Mouse (Mus musculus): ENCODE measurements around the gene Bloc1s5.
"Not testable (repeated sequence)": the region's sequence is repeated elsewhere in the genome, so short reads cannot be mapped to it uniquely, and the experiment has no call there.

Gene Bloc1s5

DNA sequence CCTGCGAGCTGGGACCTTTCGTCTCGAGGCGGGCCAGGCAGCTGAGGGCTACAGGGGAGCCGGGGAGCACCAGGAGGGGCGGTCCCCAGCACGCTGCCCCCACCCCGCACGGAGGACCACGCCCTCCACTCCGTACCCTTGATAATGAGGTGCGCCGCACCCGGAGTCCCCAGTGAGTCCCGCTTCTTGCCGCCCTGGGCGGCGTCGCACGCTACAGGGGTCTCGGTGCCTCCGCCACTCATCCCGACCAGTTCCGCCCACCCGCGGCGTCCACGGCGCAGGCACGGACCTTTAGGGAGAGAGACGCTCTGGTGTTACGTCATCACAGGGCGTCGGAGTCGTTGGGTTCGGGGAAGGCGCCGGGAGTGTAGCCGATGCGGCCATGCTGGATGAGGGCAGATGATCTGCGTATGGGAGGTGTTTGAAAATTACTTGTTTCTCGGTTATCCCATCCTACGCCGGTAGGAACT, at the start of gene Bloc1s5:
TSS of gene Bloc1s5 (minus strand) at position 310 of the 470 bp plus-strand sequence.
- DNase-seq = peak; percentile 96

- no peak for DNase-seq
Observed at GRCm38 (mm10) chr13:38672336-38672735, 37.4 kb upstream of the Bloc1s5 start.

GRCm38 (mm10) chr13:38671451-38671850, 36.5 kb upstream of the Bloc1s5 start:
- not testable (repeated sequence) for DNase-seq

GRCm38 (mm10) chr13:38670051-38670450, 35.1 kb upstream of the Bloc1s5 start:
- no peak for DNase-seq

GRCm38 (mm10) chr13:38668514-38668913, 33.6 kb upstream of the Bloc1s5 start:
- peak; percentile 61 for DNase-seq

- DNase-seq = no peak
Observed at GRCm38 (mm10) chr13:38664753-38665152, 29.8 kb upstream of the Bloc1s5 start.

- no peak for DNase-seq
Observed at GRCm38 (mm10) chr13:38659524-38660136, 24.7 kb upstream of the Bloc1s5 start.

GRCm38 (mm10) chr13:38658528-38659280, 23.8 kb upstream of the Bloc1s5 start, which contains the start of gene Eef1e1:
Eef1e1 (minus strand) TSS chr13:38659058.
- DNase-seq = peak; percentile 94

DNA sequence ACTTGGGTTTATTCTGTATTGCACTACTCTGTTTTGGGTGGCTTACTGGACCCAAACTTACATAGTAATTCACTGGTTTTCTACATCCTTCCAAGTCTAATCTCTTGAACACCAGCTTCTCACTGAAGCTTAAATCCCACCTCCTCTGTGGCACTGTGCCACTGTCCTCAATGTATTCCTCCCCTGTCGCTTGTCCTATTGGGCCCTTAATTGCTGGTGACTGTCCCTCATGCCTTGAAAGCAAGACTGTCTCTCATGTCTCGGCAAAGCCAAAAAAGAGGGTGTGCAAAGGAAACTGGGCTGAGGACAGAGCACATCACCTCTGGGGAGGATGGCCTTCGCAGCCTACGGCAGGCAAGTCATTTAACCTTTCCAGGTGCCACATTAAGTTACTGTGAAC, 23.0 kb upstream of the Bloc1s5 start:
- DNase-seq = no peak

- DNase-seq = no peak
Observed at GRCm38 (mm10) chr13:38650292-38650691, 15.4 kb upstream of the Bloc1s5 start.

- DNase-seq = no peak
Observed at GRCm38 (mm10) chr13:38649069-38649468, 14.2 kb upstream of the Bloc1s5 start.

DNA sequence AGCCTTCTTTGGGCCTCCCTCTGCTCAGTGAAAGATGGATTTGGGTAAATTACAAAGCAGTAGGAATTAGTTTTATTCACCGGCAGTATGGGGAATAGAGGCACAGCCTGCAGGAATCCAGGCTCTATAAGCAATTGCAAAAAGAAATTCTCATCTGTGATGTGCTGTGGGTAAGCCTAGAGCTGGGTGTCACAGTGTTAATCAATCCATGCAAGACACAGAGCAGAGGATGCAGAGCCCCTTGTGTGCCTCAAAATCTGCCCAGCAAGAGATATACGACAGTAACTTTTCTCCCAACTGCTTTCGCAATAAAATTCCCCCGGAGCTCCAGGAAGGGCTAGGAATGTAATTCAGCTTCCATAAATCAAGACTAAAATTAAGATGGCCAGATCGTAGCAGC, 6.5 kb upstream of the Bloc1s5 start:
- DNase-seq = no peak

GRCm38 (mm10) chr13:38640961-38641360, 6.1 kb upstream of the Bloc1s5 start:
- DNase-seq = no peak

- no peak for DNase-seq
Observed at GRCm38 (mm10) chr13:38638694-38639093, 3.8 kb upstream of the Bloc1s5 start.

GRCm38 (mm10) chr13:38634256-38634799, 581 bp downstream of the Bloc1s5 start:
- no peak for DNase-seq

- no peak for DNase-seq
Observed at GRCm38 (mm10) chr13:38633287-38634000, 1.5 kb downstream of the Bloc1s5 start.

DNA sequence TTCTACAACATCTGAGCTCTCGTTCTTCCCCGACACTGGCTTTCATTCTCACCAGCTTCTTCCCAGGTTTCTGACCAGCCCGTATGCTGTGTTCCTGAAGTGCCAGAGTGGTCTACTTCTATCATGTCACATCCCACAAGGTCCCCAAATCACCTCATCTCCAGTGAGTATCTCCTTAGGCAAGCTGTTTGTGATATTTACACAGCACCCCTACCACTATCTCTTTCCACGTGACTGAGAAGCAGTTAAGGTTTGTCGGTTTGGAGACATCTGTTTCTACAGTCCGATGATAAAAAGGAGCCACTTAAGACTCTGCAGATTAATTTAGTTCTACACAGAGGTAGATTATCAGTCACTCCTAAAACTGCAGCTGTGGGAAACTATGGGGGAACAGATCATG, 2.4 kb downstream of the Bloc1s5 start:
- no peak for DNase-seq

DNA sequence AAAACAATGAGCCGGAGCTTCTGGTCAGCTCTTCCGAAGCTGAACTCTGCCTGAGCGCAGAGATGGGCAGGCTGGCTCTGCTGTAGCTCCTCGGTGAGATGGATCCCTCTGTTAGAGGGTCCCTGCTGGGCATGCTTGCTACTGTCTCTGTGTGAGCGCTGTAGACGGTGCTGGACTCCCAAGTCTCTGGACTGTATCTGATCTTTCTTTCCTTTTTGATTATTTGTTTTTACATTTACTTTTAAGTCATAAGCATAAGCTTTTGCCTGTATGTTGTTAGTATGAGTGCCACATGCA, 8.7 kb downstream of the Bloc1s5 start:
- DNase-seq = no peak

DNA sequence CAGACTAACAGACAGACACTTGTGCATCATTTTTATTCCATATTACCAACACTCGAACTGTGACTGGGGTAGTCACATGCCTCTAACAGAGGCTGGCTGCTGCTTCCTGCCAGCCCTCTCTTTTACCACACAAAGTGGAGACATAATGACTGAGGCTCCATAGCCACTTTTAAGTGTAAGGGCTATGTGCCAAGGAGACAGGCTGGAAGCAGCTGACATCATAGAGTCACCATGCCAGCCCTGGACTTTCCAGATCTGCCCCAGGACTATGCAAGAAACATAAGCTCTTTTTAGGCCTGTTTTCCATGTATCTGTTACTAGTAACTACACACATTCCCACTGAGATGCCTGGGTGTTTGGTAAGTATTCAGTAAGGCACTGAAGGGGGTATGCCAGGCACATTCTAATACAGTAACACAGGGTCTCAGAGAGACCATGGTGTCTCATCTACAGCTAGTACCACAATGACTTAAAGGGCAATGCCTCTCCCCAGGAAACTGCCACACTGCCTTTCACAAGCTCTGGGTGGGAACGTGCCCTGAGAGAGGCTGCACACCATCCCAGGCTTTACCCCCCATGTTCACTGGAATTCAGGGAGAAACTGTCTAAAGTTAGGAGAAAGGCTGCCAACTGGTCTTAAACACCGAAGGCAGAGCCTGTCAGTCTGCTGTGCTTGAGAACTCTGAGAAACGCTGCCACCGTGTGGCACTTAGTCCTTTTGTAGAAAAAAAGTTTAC, 9.2 kb downstream of the Bloc1s5 start:
- DNase-seq = peak; percentile 57

- no peak for DNase-seq
Observed at GRCm38 (mm10) chr13:38624292-38624902, 10.5 kb downstream of the Bloc1s5 start.

GRCm38 (mm10) chr13:38623296-38623695, 11.6 kb downstream of the Bloc1s5 start:
- DNase-seq = no peak

- DNase-seq = not testable (repeated sequence)
Observed at GRCm38 (mm10) chr13:38618001-38618630, 16.8 kb downstream of the Bloc1s5 start.
